Mouse (Mus musculus) heart, embryonic 11.5 days (tissue): ENCODE measurements around the gene Col1a1. TPM values are rescaled to one million over a fixed set of nuclear protein-coding genes. Genes with fewer than 3 reads are reported as not detected.

ENCODE experiments used
- ATAC-seq: fragments of 200-750 bp; cut with Nextera tagmentation; replicated peaks from 2 replicates; pipeline ENCODE4 v1.8.0; 2017; ENCODE audit warnings: moderate library complexity; ENCODE audit not compliant: insufficient number of reproducible peaks, low FRiP score, low TSS enrichment
- H3K27ac ChIP-seq: fragments of 300-500 bp; sonication (generic); 2 replicates; pipeline ENCODE4 v1.5.1; 2014; ENCODE audit warnings: mild to moderate bottlenecking, low read depth, low read length
- H3K27me3 ChIP-seq: fragments of 300-500 bp; sonication (generic); 2 replicates; pipeline ENCODE4 v1.6.1; 2014; ENCODE audit warnings: mild to moderate bottlenecking, low read length, mixed read lengths; ENCODE audit not compliant: control insufficient read depth, insufficient read depth
- H3K36me3 ChIP-seq: fragments of 300-500 bp; sonication (generic); 2 replicates; pipeline ENCODE4 v1.6.1; 2014; ENCODE audit warnings: mild to moderate bottlenecking, low read length, moderate library complexity, mixed read lengths; ENCODE audit not compliant: control insufficient read depth, insufficient read depth
- H3K4me1 ChIP-seq: fragments of 300-500 bp; sonication (generic); 2 replicates; pipeline ENCODE4 v1.6.1; 2014; ENCODE audit warnings: low read length; ENCODE audit not compliant: control insufficient read depth, insufficient read depth
- H3K4me2 ChIP-seq: fragments of 300-500 bp; sonication (generic); 2 replicates; pipeline ENCODE4 v1.6.1; 2014; ENCODE audit warnings: mild to moderate bottlenecking, moderate library complexity
- H3K4me3 ChIP-seq: fragments of 300-500 bp; sonication (generic); 2 replicates; pipeline ENCODE4 v1.5.1; 2014; ENCODE audit warnings: low read depth, low read length
- H3K9ac ChIP-seq: fragments of 300-500 bp; sonication (generic); 2 replicates; pipeline ENCODE4 v1.6.1; 2014; ENCODE audit warnings: mild to moderate bottlenecking, low read depth, low read length, moderate library complexity
- H3K9me3 ChIP-seq: fragments of 300-500 bp; sonication (generic); replicated peaks from 2 replicates; pipeline ENCODE4 v1.6.1; 2016; ENCODE audit warnings: low read length; ENCODE audit not compliant: control insufficient read depth
- WGBS: fragments of 180-500 bp; shearing (Covaris S2); extraction: QIAGEN DNeasy Blood & Tissue Kit; methylation state at CpG from one replicate; pipeline ENCODE4 v1.1.7; 2014; ENCODE audit not compliant: insufficient replicate concordance; 5-methylcytosine and 5-hydroxymethylcytosine counted together
- polyA plus RNA-seq: library from polyadenylated mRNA; unstranded; fragments of >200 nt; fragmentation: Nextera tagmentation; extraction: Ambion mirVana; gene quantifications from 2 replicates; pipeline ENCODE4 v1.2.1, GENCODE M21; 2014

The Col1a1 gene
- polyA plus RNA-seq, result 129 and 157 TPM in 2 replicates

GRCm38 (mm10) chr11:94936045-94936444 is at the start of gene Col1a1:
Gene Col1a1, plus strand, starts transcription at chr11:94936224.
- WGBS, result 14% methylated on average over 19 of the region's 19 CpGs
- Histone ChIP-seq H3K9ac (peak within 1 kb of the TSS; percentile 3), H3K4me1 (peaks cover 20% of the 10 kb centered on the region), H3K27me3 (peaks cover 39% of the 10 kb centered on the region), H3K27ac (peak within 1 kb of the TSS; percentile 6; the same call in 1 of the 2 replicates), H3K9me3 (no peaks in the 10 kb centered on the region), H3K4me2 (peak within 1 kb of the TSS; percentile 77), H3K4me3 (peak within 1 kb of the TSS; percentile 42), H3K36me3 (no peaks in the 10 kb centered on the region)
- ATAC-seq, result no peak

- H3K4me3 ChIP-seq, result no peak overlapping the region
- no peaks in the 10 kb centered on the region for H3K27me3 ChIP-seq
- 73% methylated on average over 6 of the region's 6 CpGs for WGBS
- H3K27ac ChIP-seq, result no peak overlapping the region
- no peaks in the 10 kb centered on the region for H3K9me3 ChIP-seq
- no peak for ATAC-seq
- no peaks in the 10 kb centered on the region for H3K36me3 ChIP-seq
- no peak overlapping the region for H3K4me2 ChIP-seq
- no peak overlapping the region for H3K9ac ChIP-seq
- no peaks in the 10 kb centered on the region for H3K4me1 ChIP-seq
Observed at GRCm38 (mm10) chr11:94891155-94891554, 44.9 kb upstream of the Col1a1 start.

GRCm38 (mm10) chr11:94896753-94897376 is 39.2 kb upstream of the Col1a1 start:
- no peaks in the 10 kb centered on the region for H3K27me3 ChIP-seq
- H3K36me3 ChIP-seq, result no peaks in the 10 kb centered on the region
- no peak overlapping the region for H3K27ac ChIP-seq
- ATAC-seq, result no peak
- no peak overlapping the region for H3K9ac ChIP-seq
- H3K4me2 ChIP-seq, result no peak overlapping the region
- WGBS, result 72% methylated on average over 16 of the region's 16 CpGs
- no peak overlapping the region for H3K4me3 ChIP-seq
- no peaks in the 10 kb centered on the region for H3K9me3 ChIP-seq
- H3K4me1 ChIP-seq, result no peaks in the 10 kb centered on the region

DNA sequence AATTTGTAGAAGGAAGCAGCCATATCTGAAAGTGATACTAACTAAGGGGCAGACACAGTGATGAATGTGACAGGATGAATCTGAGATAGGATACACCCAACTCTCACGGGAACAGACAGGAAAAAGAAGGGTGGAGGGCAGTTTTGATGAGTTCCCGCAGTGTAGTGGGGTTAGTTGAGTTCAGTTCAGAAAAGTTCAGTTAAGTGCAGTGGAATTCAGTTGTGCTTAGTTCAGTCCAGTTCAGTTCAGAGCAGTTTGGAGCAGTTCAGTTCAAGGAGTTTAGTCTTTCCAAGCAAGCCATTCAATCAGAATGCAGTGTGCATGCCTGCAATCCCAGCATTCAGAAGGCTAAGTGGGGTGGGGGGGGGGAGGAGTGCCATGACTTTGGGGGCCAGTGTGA is 34.8 kb upstream of the Col1a1 start:
- no peaks in the 10 kb centered on the region for H3K9me3 ChIP-seq
- H3K4me1 ChIP-seq, result no peaks in the 10 kb centered on the region
- H3K4me3 ChIP-seq, result no peak overlapping the region
- H3K4me2 ChIP-seq, result no peak overlapping the region
- H3K27me3 ChIP-seq, result no peaks in the 10 kb centered on the region
- 42% methylated on average over 2 of the region's 2 CpGs for WGBS
- no peak for ATAC-seq
- H3K36me3 ChIP-seq, result no peaks in the 10 kb centered on the region
- no peak overlapping the region for H3K9ac ChIP-seq
- no peak overlapping the region for H3K27ac ChIP-seq

GRCm38 (mm10) chr11:94904306-94904705 is 31.7 kb upstream of the Col1a1 start:
- Histone ChIP-seq H3K27me3 (no peaks in the 10 kb centered on the region), H3K4me3 (no peak overlapping the region), H3K4me2 (no peak overlapping the region), H3K36me3 (no peaks in the 10 kb centered on the region), H3K27ac (no peak overlapping the region), H3K9ac (no peak overlapping the region), H3K9me3 (no peaks in the 10 kb centered on the region), H3K4me1 (no peaks in the 10 kb centered on the region)
- ATAC-seq, result no peak
- WGBS, result 79% methylated on average over 3 of the region's 3 CpGs

- no peaks in the 10 kb centered on the region for H3K9me3 ChIP-seq
- WGBS, result 77% methylated on average over 5 of the region's 5 CpGs
- H3K4me2 ChIP-seq, result no peak overlapping the region
- H3K36me3 ChIP-seq, result no peaks in the 10 kb centered on the region
- no peak overlapping the region for H3K27ac ChIP-seq
- peaks cover 5% of the 10 kb centered on the region for H3K4me1 ChIP-seq
- no peaks in the 10 kb centered on the region for H3K27me3 ChIP-seq
- H3K4me3 ChIP-seq, result no peak overlapping the region
- ATAC-seq, result no peak
- H3K9ac ChIP-seq, result no peak overlapping the region
Observed at GRCm38 (mm10) chr11:94910971-94911370, 25.1 kb upstream of the Col1a1 start.

GRCm38 (mm10) chr11:94912568-94912967 is 23.5 kb upstream of the Col1a1 start:
- H3K9ac ChIP-seq, result no peak overlapping the region
- H3K27me3 ChIP-seq, result no peaks in the 10 kb centered on the region
- H3K4me2 ChIP-seq, result no peak overlapping the region
- no peaks in the 10 kb centered on the region for H3K9me3 ChIP-seq
- H3K4me1 ChIP-seq, result peaks cover 14% of the 10 kb centered on the region
- no peak overlapping the region for H3K27ac ChIP-seq
- no peaks in the 10 kb centered on the region for H3K36me3 ChIP-seq
- H3K4me3 ChIP-seq, result no peak overlapping the region
- 63% methylated on average over 3 of the region's 3 CpGs for WGBS
- ATAC-seq, result no peak

DNA sequence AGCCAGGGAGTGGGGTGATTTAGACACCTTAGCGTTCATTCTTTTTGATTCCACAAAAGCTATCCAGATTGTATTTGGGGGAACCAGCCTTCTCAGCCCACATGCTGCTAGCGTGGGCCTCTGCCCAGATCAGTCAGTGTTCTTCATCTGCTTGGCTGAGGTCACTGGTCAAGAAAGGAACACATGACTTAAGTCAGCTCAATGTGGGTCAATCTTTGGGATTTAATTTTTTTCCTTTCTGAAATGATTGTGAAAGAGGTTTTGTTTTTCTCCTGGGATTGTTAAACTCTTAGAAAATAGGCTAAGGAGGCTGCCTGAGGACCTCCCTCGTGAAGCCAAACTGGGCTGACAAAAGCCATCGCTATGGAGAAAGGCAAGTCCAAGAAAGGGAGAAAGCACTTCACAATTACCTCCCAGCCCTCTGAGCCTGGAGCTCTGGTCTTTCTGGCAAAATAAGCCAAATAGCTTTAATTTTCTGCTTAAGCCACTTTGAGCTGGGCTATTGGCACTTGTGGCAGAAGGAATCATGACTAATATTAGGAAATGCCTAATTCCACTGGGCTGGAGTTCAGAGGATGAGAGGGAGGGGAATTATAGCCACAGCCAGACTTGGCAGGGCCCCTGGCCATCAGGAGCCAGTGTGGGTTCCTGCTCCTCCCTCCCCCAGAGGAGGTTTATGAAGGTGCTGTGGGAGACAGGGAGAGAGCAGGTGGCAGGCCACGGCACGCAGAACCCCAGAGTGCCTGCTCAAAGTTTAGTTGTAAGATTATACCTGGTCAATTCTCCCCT is 22.5 kb upstream of the Col1a1 start:
- WGBS, result 79% methylated on average over 6 of the region's 6 CpGs
- Histone ChIP-seq H3K4me1 (peaks cover 14% of the 10 kb centered on the region), H3K4me2 (no peak overlapping the region)

More for the DNA sequence above, 22.5 kb upstream of the Col1a1 start:
- Histone ChIP-seq H3K36me3 (no peaks in the 10 kb centered on the region), H3K27me3 (no peaks in the 10 kb centered on the region), H3K27ac (no peak overlapping the region), H3K9ac (no peak overlapping the region), H3K4me3 (no peak overlapping the region), H3K9me3 (no peaks in the 10 kb centered on the region)
- ATAC-seq, result no peak
